Mouse (Mus musculus) layer of hippocampus, postnatal 10 days (tissue): ENCODE data around the gene Upk1b. TPM values are rescaled to one million over a fixed set of nuclear protein-coding genes. Genes with fewer than 3 reads are reported as not detected.

Experiments
- DNase-seq, 2 experiments: peaks; one replicate each; pipeline ENCODE4 v3.0.0; 2021; ENCODE audit warnings: low spot score in 2 of 2
- total RNA-seq, 2 experiments: library from RNA; stranded (reverse); gene quantifications; 2 replicates each; pipeline ENCODE4 v1.2.3; 2021

Gene Upk1b
- total RNA-seq, 2 experiments from 2014 or later: 0.30 to 0.80 TPM

- DNase-seq: no peak
Observed at GRCm38 (mm10) chr16:38762401-38762800, 37.7 kb downstream of the Upk1b start.

GRCm38 (mm10) chr16:38761972-38762371 is 38.2 kb downstream of the Upk1b start:
- DNase-seq: no peak

- DNase-seq: no peak
Observed at GRCm38 (mm10) chr16:38760834-38761375, 39.2 kb downstream of the Upk1b start.

GRCm38 (mm10) chr16:38760239-38760638 is 39.9 kb downstream of the Upk1b start:
- DNase-seq: no peak

GRCm38 (mm10) chr16:38758104-38758861 is 41.8 kb downstream of the Upk1b start:
- DNase-seq: no peak

GRCm38 (mm10) chr16:38757626-38758025 is 42.5 kb downstream of the Upk1b start:
- DNase-seq: no peak

GRCm38 (mm10) chr16:38756572-38756971 is 43.6 kb downstream of the Upk1b start:
- no peak for DNase-seq

GRCm38 (mm10) chr16:38756177-38756503 is 44.0 kb downstream of the Upk1b start:
- no peak for DNase-seq

GRCm38 (mm10) chr16:38755452-38756176 is 44.5 kb downstream of the Upk1b start:
- no peak for DNase-seq

- no peak for DNase-seq
Observed at GRCm38 (mm10) chr16:38753631-38754030, 46.5 kb downstream of the Upk1b start.

GRCm38 (mm10) chr16:38750803-38751202 is 49.3 kb downstream of the Upk1b start:
- DNase-seq: no peak

- no peak for DNase-seq
Observed at GRCm38 (mm10) chr16:38743941-38744673, 56.0 kb downstream of the Upk1b start.

GRCm38 (mm10) chr16:38742659-38743131 is 57.4 kb downstream of the Upk1b start:
- DNase-seq: peak; percentile 43 to 49

- DNase-seq: peak; percentile 82 to 89
Observed at GRCm38 (mm10) chr16:38742113-38742658, 57.9 kb downstream of the Upk1b start, which contains the start of gene B4galt4. TSS of gene B4galt4 (plus strand) at chr16:38742264.

- no peak for DNase-seq
Observed at GRCm38 (mm10) chr16:38741204-38741903, 58.8 kb downstream of the Upk1b start.

GRCm38 (mm10) chr16:38730921-38731320 is 69.2 kb downstream of the Upk1b start:
- DNase-seq: no peak

- DNase-seq: peak in 1 of 2 experiments; percentile 37
Observed at GRCm38 (mm10) chr16:38729610-38730288, 70.4 kb downstream of the Upk1b start.

- no peak for DNase-seq
Observed at GRCm38 (mm10) chr16:38729139-38729538, 71.0 kb downstream of the Upk1b start.

GRCm38 (mm10) chr16:38728576-38729132 is 71.5 kb downstream of the Upk1b start:
- no peak for DNase-seq

- no peak for DNase-seq
Observed at GRCm38 (mm10) chr16:38724974-38725373, 75.2 kb downstream of the Upk1b start.
